Mouse (Mus musculus): ENCODE measurements around the gene Hbb-bh1. TPM values are rescaled to one million over a fixed set of nuclear protein-coding genes. Genes with fewer than 3 reads are reported as not detected.

Hbb-bh1 gene
- total RNA-seq (2014; rRNA removed), result not detected in 2 replicates
- polyA plus RNA-seq (2015; fragmentation: Nextera tagmentation; extraction: Ambion mirVana), result not detected in 2 replicates

DNA sequence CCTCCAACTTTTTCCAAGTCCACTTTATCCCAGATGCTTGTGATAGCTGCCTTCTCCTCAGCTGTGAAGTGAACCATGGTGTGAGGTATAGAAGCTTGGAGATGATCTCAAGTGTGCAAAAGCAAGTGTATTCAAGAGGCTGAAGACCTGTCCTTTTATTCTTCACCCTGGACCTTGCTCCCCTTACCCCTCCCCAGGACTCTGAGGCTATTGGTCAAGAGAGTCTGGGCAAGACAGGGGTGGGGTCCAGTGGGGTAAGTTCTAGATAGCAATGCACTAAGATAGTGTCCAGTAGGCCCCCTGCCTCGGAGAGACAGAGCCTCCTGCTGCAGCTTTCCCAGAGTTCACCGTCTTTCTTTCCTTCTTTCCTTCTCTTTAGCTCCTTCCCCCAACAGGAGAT, at the start of gene Hbb-bh1:
Gene Hbb-bh1, minus strand, starts transcription at position 131 of the 400 bp plus-strand sequence.
- Histone ChIP-seq H3K9ac (no peak within 1 kb of the TSS), H3K4me3 (ENCODE audit: low read depth, low read length) (no peak within 1 kb of the TSS), H3K4me1 (ENCODE audit: insufficient read depth) (no peaks in the 10 kb centered on the region), H3K9me3 (ENCODE audit: low read length) (no peaks in the 10 kb centered on the region), H3K36me3 (ENCODE audit: insufficient read depth) (no peaks in the 10 kb centered on the region), H3K4me2 (ENCODE audit: low read depth) (no peak within 1 kb of the TSS), H3K27ac (ENCODE audit: low read depth, low read length) (no peak within 1 kb of the TSS), H3K27me3 (ENCODE audit: insufficient read depth, low read length) (no peaks in the 10 kb centered on the region)
- no peak for TF ChIP-seq CTCF (IDR thresholded peaks at IDR 0.05; ENCODE audit: low read depth)
- WGBS, result 79% methylated on average over 2 of the region's 2 CpGs
- no peak for DNase-seq
- no peak for ATAC-seq

GRCm38 (mm10) chr7:103886152-103886551, 43.2 kb upstream of the Hbb-bh1 start, which contains the start of gene Olfr66:
Gene Olfr66, minus strand, starts transcription at chr7:103886252.
- Histone ChIP-seq H3K36me3 (ENCODE audit: insufficient read depth) (no peaks in the 10 kb centered on the region), H3K27ac (ENCODE audit: low read depth, low read length) (no peak within 1 kb of the TSS), H3K9me3 (ENCODE audit: low read length) (no peaks in the 10 kb centered on the region), H3K4me3 (ENCODE audit: low read depth, low read length) (no peak within 1 kb of the TSS), H3K4me1 (ENCODE audit: insufficient read depth) (no peaks in the 10 kb centered on the region), H3K9ac (no peak within 1 kb of the TSS), H3K27me3 (ENCODE audit: insufficient read depth, low read length) (no peaks in the 10 kb centered on the region), H3K4me2 (ENCODE audit: low read depth) (no peak within 1 kb of the TSS)
- ATAC-seq (no peak), DNase-seq (no peak)
- no peak for TF ChIP-seq CTCF (IDR thresholded peaks at IDR 0.05; ENCODE audit: low read depth)

DNA sequence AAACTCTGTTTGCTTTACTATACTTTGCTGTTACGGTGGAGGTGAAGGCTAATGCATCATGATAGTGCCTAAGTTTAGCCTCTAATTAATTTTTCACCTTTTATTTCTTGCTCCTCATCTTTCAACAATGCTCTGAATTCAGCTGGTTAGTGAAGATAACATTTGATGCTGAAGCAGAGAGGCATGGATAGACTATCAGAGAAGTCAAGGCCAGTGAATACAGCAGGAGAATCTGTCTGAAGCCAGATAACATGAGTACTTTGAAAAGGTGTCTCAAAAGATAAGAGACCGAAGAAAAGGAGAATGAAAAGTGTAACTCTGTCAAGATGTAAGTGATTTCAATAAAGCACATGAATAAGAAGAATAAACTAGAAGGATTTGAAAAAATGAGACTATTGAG, 34.1 kb upstream of the Hbb-bh1 start:
- WGBS, result 83% methylated on average over 2 of the region's 2 CpGs
- Histone ChIP-seq H3K9ac (no peak overlapping the region), H3K27ac (ENCODE audit: low read depth, low read length) (no peak overlapping the region), H3K4me3 (ENCODE audit: low read depth, low read length) (no peak overlapping the region), H3K27me3 (ENCODE audit: insufficient read depth, low read length) (no peaks in the 10 kb centered on the region), H3K4me1 (ENCODE audit: insufficient read depth) (no peaks in the 10 kb centered on the region), H3K4me2 (ENCODE audit: low read depth) (no peak overlapping the region), H3K9me3 (ENCODE audit: low read length) (no peaks in the 10 kb centered on the region), H3K36me3 (ENCODE audit: insufficient read depth) (no peaks in the 10 kb centered on the region)
- ATAC-seq (no peak), DNase-seq (no peak)
- TF ChIP-seq CTCF (IDR thresholded peaks at IDR 0.05; ENCODE audit: low read depth), result no peak

DNA sequence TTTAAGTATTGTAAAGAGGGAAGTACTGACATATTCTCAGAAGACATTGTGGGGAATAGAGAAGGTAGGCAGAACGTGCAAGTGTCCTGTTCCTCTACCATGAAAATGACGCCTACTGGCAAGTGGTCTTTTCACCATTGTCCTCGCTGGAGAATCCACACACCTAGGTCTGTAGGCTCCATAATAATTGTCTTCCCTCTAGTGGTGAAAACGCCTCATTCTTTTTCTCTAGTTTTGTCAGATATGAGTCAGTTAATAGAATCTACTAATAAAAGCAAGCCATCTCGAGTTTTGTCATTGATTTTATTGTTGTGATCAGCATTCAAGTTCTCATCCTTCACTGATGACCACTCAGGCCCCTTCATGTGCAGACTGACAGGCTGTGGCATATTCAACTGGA, 31.5 kb upstream of the Hbb-bh1 start:
- H3K4me3 ChIP-seq (ENCODE audit: low read depth, low read length), result no peak overlapping the region
- H3K4me2 ChIP-seq (ENCODE audit: low read depth), result no peak overlapping the region
- no peak overlapping the region for H3K9ac ChIP-seq
- DNase-seq (no peak), ATAC-seq (no peak)
- H3K36me3 ChIP-seq (ENCODE audit: insufficient read depth), result no peaks in the 10 kb centered on the region
- no peaks in the 10 kb centered on the region for H3K9me3 ChIP-seq (ENCODE audit: low read length)
- H3K27me3 ChIP-seq (ENCODE audit: insufficient read depth, low read length), result no peaks in the 10 kb centered on the region
- TF ChIP-seq CTCF (IDR thresholded peaks at IDR 0.05; ENCODE audit: low read depth), result no peak
- 43% methylated on average over 5 of the region's 5 CpGs for WGBS
- H3K27ac ChIP-seq (ENCODE audit: low read depth, low read length), result no peak overlapping the region
- no peaks in the 10 kb centered on the region for H3K4me1 ChIP-seq (ENCODE audit: insufficient read depth)

DNA sequence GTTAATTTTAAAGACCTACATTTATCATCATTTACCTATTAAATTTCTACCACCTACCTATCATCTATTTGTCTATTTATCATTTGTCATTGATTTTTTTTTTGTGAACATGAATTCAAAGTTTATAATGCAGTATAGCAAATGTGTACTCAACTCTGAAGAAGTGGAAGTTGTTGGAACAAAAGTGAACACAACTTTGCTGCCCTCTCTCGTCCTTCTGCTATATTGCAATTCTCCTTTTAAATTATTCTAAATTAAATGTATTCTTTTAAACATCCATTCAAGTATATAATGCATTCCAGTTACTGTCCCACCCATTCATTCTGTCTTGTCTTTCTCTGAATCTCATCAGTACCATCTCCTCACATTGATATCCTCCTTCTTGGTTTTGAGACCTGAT, 30.1 kb upstream of the Hbb-bh1 start:
- peak; percentile 58 for TF ChIP-seq CTCF (IDR thresholded peaks at IDR 0.05; ENCODE audit: low read depth)
- H3K36me3 ChIP-seq (ENCODE audit: insufficient read depth), result no peaks in the 10 kb centered on the region
- 6% methylated on average over 1 of the region's 1 CpGs for WGBS

DNA sequence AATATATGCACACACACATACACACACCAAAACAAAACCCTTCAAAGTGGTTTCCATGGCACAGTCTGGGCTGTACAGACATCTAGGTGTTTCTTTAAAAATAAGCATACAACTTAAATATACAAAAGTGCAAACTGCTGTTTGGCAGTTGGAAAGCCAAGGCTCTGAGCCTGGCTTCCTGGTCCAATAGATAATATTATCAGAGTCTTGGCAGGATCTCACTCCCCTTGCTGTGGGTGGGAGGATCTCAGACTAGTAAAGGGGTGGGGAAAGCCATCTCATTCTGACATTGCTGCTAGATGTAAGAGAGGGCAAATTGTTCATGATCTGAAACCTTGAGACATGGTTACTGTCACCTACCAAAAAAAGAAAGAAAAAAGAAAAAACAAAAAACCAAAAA, 27.7 kb upstream of the Hbb-bh1 start:
- H3K36me3 ChIP-seq (ENCODE audit: insufficient read depth), result no peaks in the 10 kb centered on the region
- DNase-seq (no peak), ATAC-seq (no peak)
- H3K27ac ChIP-seq (ENCODE audit: low read depth, low read length), result no peak overlapping the region
- H3K9ac ChIP-seq, result no peak overlapping the region
- no peak overlapping the region for H3K4me3 ChIP-seq (ENCODE audit: low read depth, low read length)
- H3K4me1 ChIP-seq (ENCODE audit: insufficient read depth), result no peaks in the 10 kb centered on the region
- no peaks in the 10 kb centered on the region for H3K27me3 ChIP-seq (ENCODE audit: insufficient read depth, low read length)
- no peak overlapping the region for H3K4me2 ChIP-seq (ENCODE audit: low read depth)
- no peak for TF ChIP-seq CTCF (IDR thresholded peaks at IDR 0.05; ENCODE audit: low read depth)
- no peaks in the 10 kb centered on the region for H3K9me3 ChIP-seq (ENCODE audit: low read length)

More for the DNA sequence above, 30.1 kb upstream of the Hbb-bh1 start:
- Histone ChIP-seq H3K9me3 (ENCODE audit: low read length) (no peaks in the 10 kb centered on the region), H3K27ac (ENCODE audit: low read depth, low read length) (no peak overlapping the region), H3K4me2 (ENCODE audit: low read depth) (no peak overlapping the region), H3K4me1 (ENCODE audit: insufficient read depth) (no peaks in the 10 kb centered on the region), H3K27me3 (ENCODE audit: insufficient read depth, low read length) (no peaks in the 10 kb centered on the region), H3K4me3 (ENCODE audit: low read depth, low read length) (no peak overlapping the region), H3K9ac (no peak overlapping the region)
- DNase-seq (peak; percentile 32), ATAC-seq (no peak)

- no peaks in the 10 kb centered on the region for H3K36me3 ChIP-seq (ENCODE audit: insufficient read depth)
- H3K9me3 ChIP-seq (ENCODE audit: low read length), result no peaks in the 10 kb centered on the region
- TF ChIP-seq CTCF (IDR thresholded peaks at IDR 0.05; ENCODE audit: low read depth), result no peak
- no peak overlapping the region for H3K9ac ChIP-seq
- no peak for ATAC-seq
- DNase-seq, result no peak
- H3K4me2 ChIP-seq (ENCODE audit: low read depth), result no peak overlapping the region
- H3K27ac ChIP-seq (ENCODE audit: low read depth, low read length), result no peak overlapping the region
- no peak overlapping the region for H3K4me3 ChIP-seq (ENCODE audit: low read depth, low read length)
- H3K27me3 ChIP-seq (ENCODE audit: insufficient read depth, low read length), result no peaks in the 10 kb centered on the region
- no peaks in the 10 kb centered on the region for H3K4me1 ChIP-seq (ENCODE audit: insufficient read depth)
These were observed 22.8 kb upstream of the Hbb-bh1 start for GRCm38 (mm10) chr7:103865716-103866115.

GRCm38 (mm10) chr7:103861531-103861930, 18.6 kb upstream of the Hbb-bh1 start:
- H3K9me3 ChIP-seq (ENCODE audit: low read length), result no peaks in the 10 kb centered on the region
- no peak overlapping the region for H3K4me3 ChIP-seq (ENCODE audit: low read depth, low read length)
- H3K4me2 ChIP-seq (ENCODE audit: low read depth), result no peak overlapping the region
- no peaks in the 10 kb centered on the region for H3K4me1 ChIP-seq (ENCODE audit: insufficient read depth)
- no peak overlapping the region for H3K27ac ChIP-seq (ENCODE audit: low read depth, low read length)
- no peak overlapping the region for H3K9ac ChIP-seq
- no peaks in the 10 kb centered on the region for H3K36me3 ChIP-seq (ENCODE audit: insufficient read depth)
- DNase-seq (no peak), ATAC-seq (no peak)
- no peaks in the 10 kb centered on the region for H3K27me3 ChIP-seq (ENCODE audit: insufficient read depth, low read length)
- no peak for TF ChIP-seq CTCF (IDR thresholded peaks at IDR 0.05; ENCODE audit: low read depth)
- 79% methylated on average over 3 of the region's 3 CpGs for WGBS

Data from forebrain, postnatal 0 days (tissue).